Mouse (Mus musculus) megakaryocyte-erythroid progenitor cell, adult 5-6 weeks (primary cell): ENCODE results near the gene Itgb2. TPM values are rescaled to one million over a fixed set of nuclear protein-coding genes. Genes with fewer than 3 reads are reported as not detected.
A peak's percentile ranks its signal among the peaks of the same experiment; 100 is the strongest.

Experiments
- ATAC-seq: replicated peaks from 2 replicates; pipeline ENCODE4 v1.8.0; 2016; ENCODE audit warnings: mild to moderate bottlenecking, inconsistent platforms; ENCODE audit not compliant: severe bottlenecking, poor library complexity, low FRiP score, low TSS enrichment
- total RNA-seq, 2 experiments: library from RNA; stranded (forward) in 1 of 2; stranded (reverse) in 1 of 2; fragments of 200-1000, 215-1000 nt in 1 of 2; fragments of >200 nt in 1 of 2; fragmentation: Nextera tagmentation in 1 of 2; gene quantifications; 2 replicates each; pipeline ENCODE4 v1.2.3; 2014 to 2017

The Itgb2 gene
- total RNA-seq, 2 experiments from 2014 or later: 10.4 to 13.2 TPM

DNA sequence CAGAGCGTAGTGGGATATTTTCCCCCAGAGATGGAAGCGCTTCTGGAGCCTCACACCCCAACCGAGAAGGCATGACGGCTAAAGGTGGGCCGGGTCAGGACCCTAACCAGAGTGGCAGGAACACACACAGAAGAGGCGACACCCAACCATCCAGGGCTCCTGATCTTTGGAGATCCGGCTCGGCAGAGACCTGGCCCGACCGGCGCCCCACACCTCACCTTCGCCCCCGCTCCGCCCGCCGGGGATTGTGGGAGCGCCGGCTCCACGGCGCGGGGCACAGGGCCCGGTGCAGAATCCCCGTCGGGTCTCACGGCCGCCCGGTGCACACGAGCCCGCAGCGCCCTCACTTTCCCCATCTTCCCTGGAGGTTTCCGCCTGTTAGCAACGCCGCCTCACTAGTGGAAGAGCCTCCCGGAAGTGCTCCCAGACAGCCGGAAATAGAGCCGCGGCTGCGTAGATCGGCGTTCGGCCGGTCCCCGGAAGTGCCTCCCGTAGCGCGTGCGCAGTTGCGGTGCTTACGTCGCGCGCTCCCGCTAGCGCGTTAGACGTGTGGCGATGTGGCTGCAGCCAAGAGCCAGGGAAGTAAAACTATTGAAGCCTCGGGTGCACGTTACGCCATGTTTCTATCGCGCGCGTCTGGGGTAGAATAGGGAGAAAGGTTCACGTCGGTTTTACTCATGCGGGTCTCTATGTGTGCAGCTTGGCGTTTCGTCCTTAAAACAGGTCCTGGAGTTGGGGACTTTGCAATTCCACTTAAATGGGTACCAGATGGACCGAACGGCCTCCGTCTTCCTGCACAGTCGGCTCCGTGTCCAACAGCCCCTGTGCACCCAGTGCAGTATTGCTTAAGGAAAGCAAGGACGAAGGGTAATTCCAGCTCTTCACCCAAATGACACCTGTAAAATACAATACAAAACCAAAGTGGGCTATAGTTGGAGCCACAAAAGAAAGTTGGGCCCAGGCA is 14.4 kb upstream of the Itgb2 start, which contains the start of gene Fam207a:
Gene Fam207a, minus strand, starts transcription at position 401 of the 964 bp plus-strand sequence.
- ATAC-seq: peak; percentile 89

- ATAC-seq: no peak; the same call in 1 of the 2 replicates
Observed at GRCm38 (mm10) chr10:77516379-77516951, 13.6 kb upstream of the Itgb2 start.

DNA sequence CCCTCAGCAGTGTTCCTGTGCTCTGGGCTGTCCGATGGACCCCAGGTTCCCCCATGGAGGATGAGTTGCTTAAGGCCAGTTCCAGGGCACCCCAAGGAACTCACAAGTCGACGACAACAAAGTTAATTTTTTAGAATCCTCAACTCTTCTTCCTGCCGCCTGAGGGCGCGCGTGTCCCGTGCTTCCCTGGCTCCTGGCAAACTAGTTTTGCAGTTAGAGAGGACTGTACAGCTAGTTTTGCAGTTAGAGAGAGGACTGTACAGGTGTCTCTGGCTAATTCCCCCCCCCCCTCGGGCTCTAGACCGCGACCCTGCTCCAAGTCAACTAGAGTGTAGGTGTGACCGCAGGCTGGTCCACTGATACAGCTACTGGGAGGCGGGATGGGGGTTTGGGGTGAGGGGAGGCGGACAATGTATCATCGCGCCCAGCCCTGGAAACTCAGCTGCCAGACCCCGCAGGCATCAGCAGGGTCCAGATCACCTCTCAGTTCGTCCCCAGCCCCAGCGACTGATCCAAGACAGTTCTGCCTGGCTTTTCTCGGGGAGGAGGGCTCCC is 12.9 kb upstream of the Itgb2 start:
- peak; percentile 25; the same call in 1 of the 2 replicates for ATAC-seq

DNA sequence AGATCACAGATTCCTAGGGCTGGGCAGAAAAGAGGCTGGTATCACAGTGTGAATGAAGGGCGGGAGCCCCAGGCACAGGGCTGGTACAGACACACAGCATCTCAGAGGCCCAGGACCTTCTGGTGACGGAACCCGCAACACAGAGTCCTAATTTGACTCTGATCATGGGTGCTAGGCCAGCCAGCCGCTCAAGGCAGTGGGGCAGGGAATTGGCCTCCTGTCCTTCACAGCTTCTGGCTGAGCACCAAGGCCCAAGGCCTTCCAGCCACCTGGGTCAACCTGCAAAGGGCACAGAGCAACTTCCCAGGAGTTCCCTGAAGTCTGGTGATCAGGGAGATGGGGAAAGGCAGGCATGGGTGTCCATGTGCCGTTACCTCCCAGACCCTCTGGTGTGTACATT is 12.3 kb upstream of the Itgb2 start:
- no peak for ATAC-seq

DNA sequence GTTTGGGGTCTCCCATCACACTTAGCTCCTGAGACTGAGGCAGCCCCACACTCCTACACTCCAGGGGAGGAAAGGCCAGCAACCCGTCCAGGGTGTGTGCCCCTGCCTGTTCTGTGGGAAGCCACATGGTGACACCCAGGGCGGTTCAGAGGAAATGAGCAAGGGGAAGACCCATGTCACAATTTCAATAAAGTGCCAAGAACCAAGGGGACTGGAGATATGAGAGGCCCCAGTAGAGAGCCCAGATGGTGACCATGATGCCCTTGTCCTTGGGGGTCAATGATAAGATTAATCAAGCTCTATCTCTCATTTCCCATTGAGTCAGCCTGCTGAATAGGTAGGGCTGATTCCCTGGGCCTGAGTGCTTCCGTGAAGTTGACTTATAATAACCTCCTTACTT is 10.9 kb upstream of the Itgb2 start:
- ATAC-seq: no peak

DNA sequence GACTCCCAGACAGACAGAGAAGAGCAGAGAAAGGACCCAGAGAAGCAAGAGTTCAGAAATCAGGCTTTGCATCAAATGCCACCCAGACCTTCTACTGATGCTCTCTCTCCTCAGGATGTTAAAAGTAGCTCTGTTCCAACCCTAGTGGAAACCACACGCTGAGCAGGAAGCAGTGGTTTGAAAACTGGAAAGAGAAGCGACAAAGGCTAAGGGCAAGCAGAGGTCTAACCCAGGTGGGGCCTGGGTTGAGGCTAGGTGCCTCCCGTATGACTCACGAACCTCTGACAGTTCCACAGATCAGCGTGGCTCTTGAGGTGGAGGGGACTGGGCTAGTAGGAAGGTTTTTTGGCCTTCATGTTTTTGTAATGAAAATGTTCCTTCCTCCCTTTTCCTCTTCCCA is 9.6 kb upstream of the Itgb2 start:
- no peak for ATAC-seq

GRCm38 (mm10) chr10:77522021-77522731 is 7.9 kb upstream of the Itgb2 start:
- ATAC-seq: no peak

- no peak for ATAC-seq
Observed at GRCm38 (mm10) chr10:77522746-77523145, 7.3 kb upstream of the Itgb2 start.

- ATAC-seq: peak; percentile 31
Observed at GRCm38 (mm10) chr10:77523321-77523720, 6.7 kb upstream of the Itgb2 start.

- no peak for ATAC-seq
Observed at GRCm38 (mm10) chr10:77526488-77526887, 3.6 kb upstream of the Itgb2 start.

- no peak for ATAC-seq
Observed at GRCm38 (mm10) chr10:77528634-77529033, 1.4 kb upstream of the Itgb2 start.

DNA sequence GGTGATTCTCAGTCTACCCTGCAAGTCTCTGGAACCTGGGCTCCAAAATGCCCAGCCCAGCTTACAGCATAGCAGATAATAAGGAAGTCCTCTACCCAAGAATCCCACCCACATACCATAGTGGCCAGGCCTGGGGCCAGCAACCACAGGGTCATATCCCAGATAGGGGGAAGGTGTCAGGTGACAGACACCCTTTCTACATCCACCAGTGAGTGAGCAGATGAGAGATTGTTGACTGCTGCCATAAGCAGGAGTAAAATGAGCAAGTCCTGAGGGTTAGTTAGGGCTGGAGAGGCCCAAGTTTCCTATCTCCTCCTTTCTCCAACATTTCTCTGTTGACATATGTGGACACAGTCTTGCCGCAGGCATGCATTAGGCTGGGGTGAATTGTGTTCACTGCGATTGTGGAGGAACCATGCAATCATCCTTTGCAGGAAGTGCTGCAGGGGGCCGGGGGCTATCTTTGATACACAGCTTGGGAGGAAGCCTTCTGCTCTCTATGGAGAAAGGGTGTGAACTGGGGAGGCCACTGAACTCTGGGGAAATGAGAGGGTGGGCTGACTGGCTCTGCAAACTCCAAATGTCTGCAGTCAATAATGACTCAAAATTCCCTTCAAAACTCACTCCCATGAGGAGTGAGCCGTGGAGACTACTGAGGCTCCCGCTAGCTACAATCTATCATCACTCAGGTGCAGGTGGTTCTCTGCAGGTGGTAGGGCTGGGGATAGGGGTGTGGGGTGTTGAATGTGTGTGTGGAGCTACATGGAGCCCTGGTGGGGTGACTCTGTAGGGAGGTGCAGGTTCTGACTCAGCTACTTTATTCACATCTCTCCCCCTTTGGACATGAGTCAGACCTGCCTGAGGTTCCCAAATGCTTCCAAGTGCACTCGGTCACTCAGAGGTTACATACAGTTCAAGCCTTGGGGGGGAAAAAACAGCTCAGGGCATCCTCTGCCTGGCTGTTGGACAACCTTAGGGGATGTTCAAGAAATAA is 1.3 kb downstream of the Itgb2 start:
- ATAC-seq: peak; percentile 67

- ATAC-seq: 0 out of 2 replicates have a peak, but pooled peaks have one; percentile 11
Observed at GRCm38 (mm10) chr10:77532020-77532413, 2.0 kb downstream of the Itgb2 start.

DNA sequence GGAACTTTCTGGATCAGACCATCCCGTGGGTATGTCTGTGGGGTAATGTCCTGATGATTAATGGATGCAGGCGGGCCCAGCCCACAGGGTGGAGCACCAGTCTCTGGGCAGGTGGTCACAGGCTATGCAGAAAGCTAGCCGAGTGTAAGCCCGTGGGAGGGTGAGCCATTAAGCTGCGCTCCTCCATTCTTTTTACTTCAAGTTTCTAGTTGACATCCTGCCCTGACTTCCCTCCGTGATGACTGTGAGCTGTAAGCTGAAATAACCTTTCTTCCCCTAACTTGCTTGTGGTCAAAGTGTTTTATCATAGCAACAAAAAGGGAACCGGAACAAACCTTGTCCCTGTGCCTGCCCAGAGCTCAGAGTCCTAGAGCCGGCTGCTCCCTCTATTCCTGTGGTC is 6.7 kb downstream of the Itgb2 start:
- no peak for ATAC-seq

DNA sequence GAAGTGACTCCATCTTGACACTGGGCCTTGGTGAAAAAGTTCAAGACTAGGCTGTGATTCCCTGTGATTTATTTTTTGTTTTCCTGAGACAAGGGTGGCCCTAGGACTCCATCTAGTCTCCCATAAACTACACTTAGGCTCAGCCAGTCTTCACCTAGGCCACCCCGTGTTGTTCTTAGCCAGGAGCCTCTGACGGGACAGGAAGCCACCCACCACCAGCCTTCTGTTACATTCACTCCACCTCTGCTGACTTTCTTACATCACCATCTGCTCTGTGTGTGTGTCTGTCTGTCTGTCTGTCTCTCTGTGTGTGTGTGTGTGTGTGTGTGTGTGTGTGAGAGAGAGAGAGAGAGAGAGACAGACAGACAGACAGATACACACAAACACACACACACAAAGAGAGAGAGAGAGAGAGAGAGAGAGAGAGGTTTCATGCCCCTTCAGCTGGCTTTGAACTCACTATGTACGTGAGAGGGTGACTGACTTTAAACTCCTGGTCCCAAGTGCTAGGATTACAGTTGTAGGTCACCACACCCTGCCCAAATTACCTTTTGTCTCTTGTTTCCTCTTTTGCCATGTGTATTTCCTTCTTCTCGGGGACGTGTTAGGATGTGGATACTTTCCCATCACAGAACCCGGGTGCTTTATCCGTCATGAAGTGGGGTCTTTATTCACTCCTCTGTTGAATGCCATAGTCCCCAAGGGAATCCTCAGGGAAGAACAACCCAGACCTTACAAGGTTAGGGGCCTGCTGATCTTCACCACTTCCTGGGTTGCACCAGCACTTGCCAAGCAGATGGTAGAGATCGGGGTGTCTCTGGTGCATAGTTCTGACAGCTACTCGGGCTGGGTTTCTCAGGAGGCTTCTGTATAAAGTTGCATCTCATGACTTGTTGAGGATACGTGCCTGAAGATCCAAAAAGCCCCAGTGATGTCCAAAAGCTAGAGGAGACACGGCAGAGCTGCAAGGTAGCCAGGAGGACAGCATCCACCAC is 7.5 kb downstream of the Itgb2 start:
- ATAC-seq: no peak

DNA sequence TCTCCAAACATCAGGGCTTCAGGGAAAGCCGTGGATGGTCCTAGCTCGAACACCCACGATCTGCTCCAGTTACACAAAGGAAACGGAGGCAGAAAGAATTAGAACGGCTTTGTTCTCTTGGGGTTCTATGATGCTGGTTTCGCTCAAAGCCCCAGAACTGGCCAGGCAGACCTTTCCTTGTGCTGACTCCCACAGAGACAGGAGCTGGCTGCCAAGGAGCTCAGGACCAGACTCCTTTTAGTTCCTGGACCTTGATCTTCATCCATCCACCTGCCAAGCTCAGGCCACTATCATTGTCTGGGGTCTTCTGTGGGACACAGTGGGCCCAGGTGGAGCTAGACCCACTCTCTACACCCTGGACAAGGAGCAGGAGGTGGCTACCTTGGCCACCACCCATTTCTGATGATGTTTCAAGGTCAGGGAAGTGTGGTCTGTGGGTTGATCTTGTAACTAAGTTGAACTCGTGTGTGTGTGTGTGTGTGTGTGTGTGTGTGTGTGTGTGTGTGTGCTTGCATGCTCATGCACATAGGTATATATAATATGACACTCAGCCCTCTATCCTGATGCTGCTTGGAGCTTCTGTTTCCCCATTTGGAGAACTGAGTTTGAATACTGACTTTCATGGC is 9.4 kb downstream of the Itgb2 start:
- ATAC-seq: no peak

DNA sequence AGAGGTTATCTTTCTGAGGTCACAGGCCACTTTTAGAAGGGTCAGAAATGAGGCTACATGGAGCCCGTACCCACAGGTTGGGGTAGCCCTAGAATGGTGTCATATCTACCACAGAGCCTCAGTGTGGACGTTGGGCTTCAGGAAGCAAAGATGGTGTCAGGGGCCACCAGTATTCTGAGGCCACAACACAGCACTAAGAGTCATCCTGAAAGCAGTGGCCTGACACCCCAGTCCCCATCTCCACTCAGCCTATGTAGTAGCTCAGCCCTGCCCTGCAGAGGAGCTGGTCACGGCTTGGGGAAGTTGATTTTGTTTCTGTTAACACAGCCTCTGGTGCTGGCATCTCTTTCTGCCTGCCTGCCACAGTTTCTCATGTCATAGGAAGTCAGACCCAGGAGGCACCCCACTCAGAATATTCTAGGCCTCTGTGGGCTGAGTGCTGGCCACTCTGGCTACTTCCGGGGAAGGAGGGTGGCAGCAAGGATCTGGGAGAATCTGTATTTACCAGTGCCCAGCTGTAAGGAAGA is 10.6 kb downstream of the Itgb2 start:
- ATAC-seq: no peak
